Mouse (Mus musculus) kidney, embryonic 15.5 days (tissue): ENCODE measurements around the gene Ift88. TPM values are rescaled to one million over a fixed set of nuclear protein-coding genes. Genes with fewer than 3 reads are reported as not detected.
A peak's percentile ranks its signal among the peaks of the same experiment; 100 is the strongest.

Source experiments
- ATAC-seq: fragments of 200-750 bp; cut with Nextera tagmentation; replicated peaks from 2 replicates; pipeline ENCODE4 v1.8.0; 2017; ENCODE audit warnings: moderate TSS enrichment; ENCODE audit not compliant: low FRiP score
- H3K27ac ChIP-seq: fragments of 300-500 bp; sonication (generic); 2 replicates; pipeline ENCODE4 v1.5.1; 2015; ENCODE audit warnings: mild to moderate bottlenecking, inconsistent platforms
- H3K27me3 ChIP-seq: fragments of 300-500 bp; sonication (generic); 2 replicates; pipeline ENCODE4 v1.6.1; 2015; ENCODE audit warnings: inconsistent platforms
- H3K36me3 ChIP-seq: fragments of 300-500 bp; sonication (generic); 2 replicates; pipeline ENCODE4 v1.6.1; 2015; ENCODE audit warnings: inconsistent platforms
- H3K4me1 ChIP-seq: fragments of 300-500 bp; sonication (generic); 2 replicates; pipeline ENCODE4 v1.6.1; 2015; ENCODE audit warnings: inconsistent platforms
- H3K4me2 ChIP-seq: fragments of 300-500 bp; sonication (generic); 2 replicates; pipeline ENCODE4 v1.6.1; 2015; ENCODE audit warnings: moderate library complexity, mild to moderate bottlenecking, inconsistent platforms
- H3K4me3 ChIP-seq: fragments of 300-500 bp; sonication (generic); replicated peaks from 2 replicates; pipeline ENCODE4 v1.5.1; 2015; ENCODE audit warnings: mild to moderate bottlenecking, inconsistent platforms
- H3K9ac ChIP-seq: fragments of 300-500 bp; sonication (generic); 2 replicates; pipeline ENCODE4 v1.6.1; 2015; ENCODE audit warnings: mild to moderate bottlenecking, inconsistent platforms
- H3K9me3 ChIP-seq: fragments of 300-500 bp; sonication (generic); replicated peaks from 2 replicates; pipeline ENCODE4 v1.6.1; 2016; ENCODE audit warnings: inconsistent platforms
- WGBS: fragments of 180-500 bp; shearing (Covaris S2); methylation state at CpG from one replicate; pipeline ENCODE4 v1.1.7; 2015; ENCODE audit warnings: mixed read lengths; 5-methylcytosine and 5-hydroxymethylcytosine counted together
- polyA plus RNA-seq: library from polyadenylated mRNA; unstranded; fragments of >200 nt; fragmentation: Nextera tagmentation; extraction: Ambion mirVana; gene quantifications from 2 replicates; pipeline ENCODE4 v1.2.1, GENCODE M21; 2015

The Ift88 gene
- 11.7 and 13.4 TPM in 2 replicates for polyA plus RNA-seq

DNA sequence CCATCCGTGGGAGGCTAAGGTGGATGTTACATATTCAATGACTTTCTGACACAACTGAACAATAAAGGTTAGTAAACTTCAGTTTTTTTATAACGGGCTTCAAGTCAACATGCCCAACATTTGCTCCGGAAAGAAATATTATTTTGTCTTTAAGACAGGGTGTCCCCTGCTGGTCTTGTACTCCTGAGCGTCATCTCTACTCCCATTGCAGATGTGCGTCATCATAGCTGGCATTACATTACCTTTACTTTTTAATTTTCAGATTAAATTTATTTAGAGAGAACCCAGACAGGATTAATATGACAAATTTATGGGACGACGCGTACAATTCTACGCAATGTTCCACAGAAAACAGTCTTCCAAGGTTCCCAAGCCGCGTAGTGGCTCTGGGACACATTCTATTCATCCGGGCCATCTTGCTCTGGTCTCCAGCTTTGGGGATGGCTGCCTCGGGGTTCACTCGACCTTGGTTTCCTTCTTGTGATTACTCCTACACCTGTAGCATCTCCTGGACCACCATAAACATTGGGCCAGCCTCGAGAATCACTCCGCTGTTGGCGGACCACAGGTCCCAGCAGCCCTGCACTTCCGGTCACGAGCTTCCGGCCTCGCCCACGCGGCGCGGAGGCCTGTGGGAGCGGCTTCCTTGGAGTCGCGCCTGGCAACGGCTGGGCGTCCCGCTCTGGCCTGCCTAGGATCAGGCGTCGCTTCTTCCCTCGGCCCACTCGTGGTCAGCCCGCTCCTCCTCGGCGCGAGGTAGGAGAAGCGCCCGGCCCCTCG lies at the start of gene Ift88:
Gene Ift88, plus strand, starts transcription at position 631 of the 780 bp plus-strand sequence.
- WGBS = 4% methylated on average over 42 of the region's 42 CpGs
- peak within 1 kb of the TSS; percentile 88 for H3K9ac ChIP-seq
- 0 out of 2 replicates have a peak, but pooled peaks cover 9% of the 10 kb centered on the region for H3K4me1 ChIP-seq
- H3K4me2 ChIP-seq = peak within 1 kb of the TSS; percentile 80
- ATAC-seq = peak; percentile 99
- H3K4me3 ChIP-seq = peak within 1 kb of the TSS; percentile 98
- 0 out of 2 replicates have a peak, but pooled peaks cover 13% of the 10 kb centered on the region for H3K27me3 ChIP-seq
- H3K27ac ChIP-seq = peak within 1 kb of the TSS; percentile 66
- no peaks in the 10 kb centered on the region for H3K9me3 ChIP-seq
- H3K36me3 ChIP-seq = no peaks in the 10 kb centered on the region

DNA sequence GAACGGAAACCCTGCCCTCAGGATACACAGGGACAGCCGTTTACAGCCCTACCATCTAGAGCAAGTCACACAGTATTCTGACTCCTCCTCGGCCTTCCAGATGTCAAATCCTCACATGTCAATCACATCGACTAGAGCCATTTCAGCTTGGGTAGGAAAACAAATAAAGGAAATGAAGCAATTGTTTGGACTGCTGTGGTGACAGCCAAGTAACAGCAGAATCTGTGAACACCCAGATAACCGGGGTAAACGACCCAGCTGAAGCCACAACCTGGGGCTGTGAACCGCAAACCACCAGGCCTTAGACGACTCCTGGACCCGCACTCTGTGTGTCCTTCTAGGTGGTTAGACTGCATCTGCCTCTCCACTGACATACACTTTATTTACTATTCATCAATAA lies 48.7 kb upstream of the Ift88 start:
- Histone ChIP-seq H3K4me2 (no peak overlapping the region), H3K4me1 (no peaks in the 10 kb centered on the region), H3K27ac (no peak overlapping the region), H3K4me3 (no peak overlapping the region), H3K36me3 (no peaks in the 10 kb centered on the region), H3K9ac (no peak overlapping the region), H3K9me3 (no peaks in the 10 kb centered on the region), H3K27me3 (no peaks in the 10 kb centered on the region)
- WGBS = 74% methylated on average over 9 of the region's 9 CpGs
- no peak for ATAC-seq

- ATAC-seq = no peak
- H3K9me3 ChIP-seq = no peaks in the 10 kb centered on the region
- H3K4me3 ChIP-seq = no peak overlapping the region
- WGBS = 74% methylated on average over 8 of the region's 8 CpGs
- no peaks in the 10 kb centered on the region for H3K36me3 ChIP-seq
- no peaks in the 10 kb centered on the region for H3K27me3 ChIP-seq
- H3K9ac ChIP-seq = no peak overlapping the region
- no peaks in the 10 kb centered on the region for H3K4me1 ChIP-seq
- no peak overlapping the region for H3K27ac ChIP-seq
- no peak overlapping the region for H3K4me2 ChIP-seq
These were observed 47.8 kb upstream of the Ift88 start for GRCm38 (mm10) chr14:57376016-57376415.

- Histone ChIP-seq H3K4me3 (no peak overlapping the region), H3K27ac (no peak overlapping the region), H3K27me3 (no peaks in the 10 kb centered on the region), H3K9me3 (no peaks in the 10 kb centered on the region), H3K36me3 (no peaks in the 10 kb centered on the region), H3K9ac (no peak overlapping the region), H3K4me1 (no peaks in the 10 kb centered on the region), H3K4me2 (no peak overlapping the region)
- 82% methylated on average over 9 of the region's 9 CpGs for WGBS
- peak; percentile 60; the same call in 1 of the 2 replicates for ATAC-seq
These were observed 46.9 kb upstream of the Ift88 start for GRCm38 (mm10) chr14:57376956-57377355.

DNA sequence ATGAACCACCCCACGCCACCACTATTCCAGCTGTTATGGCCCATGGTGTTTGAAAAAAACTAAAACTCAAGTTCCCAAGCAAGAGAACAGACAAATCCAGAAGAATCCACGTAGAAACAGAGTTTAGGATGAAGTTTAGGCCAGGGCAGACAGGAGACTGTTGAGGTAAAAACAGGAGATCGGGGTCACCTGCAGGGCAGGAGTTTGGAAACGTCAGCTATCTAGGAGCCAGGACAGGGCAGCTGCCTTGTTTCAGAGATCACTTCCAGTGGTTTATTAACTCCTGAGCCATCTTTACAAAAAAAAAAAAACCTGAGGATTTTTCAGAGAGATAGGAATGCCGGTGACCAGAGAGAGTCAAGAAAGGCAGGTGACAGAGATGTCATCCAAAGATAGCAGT lies 46.3 kb upstream of the Ift88 start:
- WGBS = 62% methylated on average over 5 of the region's 5 CpGs
- H3K9me3 ChIP-seq = no peaks in the 10 kb centered on the region
- ATAC-seq = no peak
- H3K27ac ChIP-seq = no peak overlapping the region
- H3K4me2 ChIP-seq = no peak overlapping the region
- H3K27me3 ChIP-seq = no peaks in the 10 kb centered on the region
- H3K9ac ChIP-seq = no peak overlapping the region
- H3K36me3 ChIP-seq = no peaks in the 10 kb centered on the region
- H3K4me1 ChIP-seq = no peaks in the 10 kb centered on the region
- H3K4me3 ChIP-seq = no peak overlapping the region

- WGBS = 64% methylated on average over 5 of the region's 5 CpGs
- Histone ChIP-seq H3K4me2 (no peak overlapping the region), H3K36me3 (no peaks in the 10 kb centered on the region), H3K4me1 (peaks cover 9% of the 10 kb centered on the region), H3K4me3 (no peak overlapping the region), H3K27ac (no peak overlapping the region), H3K9me3 (no peaks in the 10 kb centered on the region), H3K27me3 (no peaks in the 10 kb centered on the region), H3K9ac (no peak overlapping the region)
- no peak for ATAC-seq
These were observed 38.2 kb upstream of the Ift88 start for GRCm38 (mm10) chr14:57385667-57386066.

- H3K9ac ChIP-seq = no peak overlapping the region
- no peak for ATAC-seq
- 0 out of 2 replicates have a peak overlapping the region, but pooled peaks have one; percentile 27 for H3K27ac ChIP-seq
- H3K4me1 ChIP-seq = peaks cover 9% of the 10 kb centered on the region
- WGBS = 47% methylated on average over 14 of the region's 14 CpGs
- H3K4me3 ChIP-seq = no peak overlapping the region
- H3K4me2 ChIP-seq = no peak overlapping the region
- H3K36me3 ChIP-seq = no peaks in the 10 kb centered on the region
- H3K9me3 ChIP-seq = no peaks in the 10 kb centered on the region
- no peaks in the 10 kb centered on the region for H3K27me3 ChIP-seq
These were observed 36.9 kb upstream of the Ift88 start for GRCm38 (mm10) chr14:57386758-57387561.

DNA sequence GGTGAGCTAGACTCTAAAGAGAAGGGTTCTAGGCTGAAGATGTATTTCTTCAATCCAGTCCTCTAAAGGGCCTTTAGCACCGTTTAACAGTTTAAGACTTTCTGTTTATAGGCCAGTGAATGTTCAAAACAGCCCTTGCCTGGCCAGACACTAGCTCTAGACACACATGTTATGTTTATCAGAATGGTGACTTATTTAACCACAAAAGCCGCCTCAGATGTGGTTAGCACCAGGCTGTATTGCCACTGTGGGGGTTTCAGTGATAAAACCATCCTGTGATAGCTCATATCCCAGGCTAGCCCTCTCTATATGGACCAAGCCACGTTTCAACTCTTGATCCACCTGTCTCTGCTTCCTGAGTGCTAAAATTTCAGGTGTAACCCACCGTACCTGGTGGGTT lies 32.2 kb upstream of the Ift88 start:
- 82% methylated on average over 4 of the region's 4 CpGs for WGBS
- no peak for ATAC-seq
- Histone ChIP-seq H3K27me3 (0 out of 2 replicates have a peak, but pooled peaks cover 2% of the 10 kb centered on the region), H3K9me3 (no peaks in the 10 kb centered on the region), H3K9ac (no peak overlapping the region), H3K4me2 (no peak overlapping the region), H3K4me1 (peaks cover 7% of the 10 kb centered on the region), H3K36me3 (no peaks in the 10 kb centered on the region), H3K27ac (no peak overlapping the region), H3K4me3 (no peak overlapping the region)

DNA sequence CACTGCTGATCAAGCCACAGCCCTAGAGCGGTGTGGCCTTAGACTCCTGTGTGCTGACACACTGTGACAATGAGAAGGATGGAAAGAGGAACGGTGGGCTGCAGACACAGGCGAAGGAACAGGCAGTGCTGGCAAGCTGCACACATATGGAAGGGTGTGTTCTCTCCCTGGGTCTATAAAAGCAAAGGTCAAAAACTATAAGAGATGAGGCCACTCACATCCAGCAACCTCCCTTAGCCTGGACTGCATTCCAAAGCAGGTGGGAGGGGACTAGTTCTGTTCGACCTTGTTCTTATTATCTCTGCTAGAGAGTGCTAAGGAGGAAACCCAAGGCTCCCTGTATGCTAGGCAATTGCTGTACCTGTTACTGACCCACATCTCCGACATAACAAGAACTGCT lies 31.6 kb upstream of the Ift88 start:
- Histone ChIP-seq H3K4me1 (peaks cover under 1% of the 10 kb centered on the region; the same call in 1 of the 2 replicates), H3K9ac (no peak overlapping the region), H3K27ac (no peak overlapping the region), H3K27me3 (0 out of 2 replicates have a peak, but pooled peaks cover 7% of the 10 kb centered on the region), H3K9me3 (no peaks in the 10 kb centered on the region), H3K4me2 (no peak overlapping the region), H3K36me3 (no peaks in the 10 kb centered on the region), H3K4me3 (no peak overlapping the region)
- whole genome bisulfite sequencing = 67% methylated on average over 5 of the region's 5 CpGs
- 0 out of 2 replicates have a peak, but pooled peaks have one; percentile 22 for ATAC-seq

GRCm38 (mm10) chr14:57395470-57395869 lies 28.4 kb upstream of the Ift88 start:
- Histone ChIP-seq H3K9me3 (no peaks in the 10 kb centered on the region), H3K27ac (no peak overlapping the region), H3K4me2 (no peak overlapping the region), H3K4me1 (peaks cover 11% of the 10 kb centered on the region), H3K4me3 (no peak overlapping the region), H3K9ac (no peak overlapping the region), H3K27me3 (0 out of 2 replicates have a peak, but pooled peaks cover 11% of the 10 kb centered on the region), H3K36me3 (no peaks in the 10 kb centered on the region)
- 69% methylated on average over 2 of the region's 2 CpGs for WGBS
- no peak for ATAC-seq

DNA sequence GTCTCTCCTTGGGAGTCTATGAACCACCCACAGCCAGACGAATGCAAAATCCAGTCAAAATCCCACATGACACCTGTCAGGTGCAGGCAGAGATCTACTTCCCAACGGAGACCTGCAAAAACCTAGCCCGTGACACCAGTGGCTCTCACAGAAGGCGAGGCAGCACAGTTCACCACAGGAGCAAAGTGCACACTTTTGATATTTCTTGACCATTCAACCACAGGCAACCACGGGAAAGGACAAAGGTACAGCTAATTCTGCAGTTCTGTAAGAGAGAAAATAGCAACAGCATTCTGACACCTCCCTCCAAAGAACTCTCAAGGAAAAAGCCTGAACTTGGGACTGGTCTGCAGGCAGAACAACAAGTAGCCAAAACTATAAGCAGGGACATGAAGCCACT lies 26.6 kb upstream of the Ift88 start:
- 83% methylated on average over 5 of the region's 5 CpGs for WGBS
- H3K36me3 ChIP-seq = no peaks in the 10 kb centered on the region
- H3K27ac ChIP-seq = no peak overlapping the region
- no peaks in the 10 kb centered on the region for H3K9me3 ChIP-seq
- H3K4me3 ChIP-seq = no peak overlapping the region
- 0 out of 2 replicates have a peak, but pooled peaks cover 11% of the 10 kb centered on the region for H3K27me3 ChIP-seq
- peak overlapping the region; percentile 95; the same call in 1 of the 2 replicates for H3K4me2 ChIP-seq
- H3K4me1 ChIP-seq = peaks cover 11% of the 10 kb centered on the region
- ATAC-seq = no peak
- H3K9ac ChIP-seq = no peak overlapping the region
